Mouse (Mus musculus) thymus, postnatal 14 days (tissue): ENCODE results near the gene Ino80d.

Source experiments
- DNase-seq: peaks from one replicate; pipeline ENCODE4 v3.0.0; 2021

Ino80d gene

GRCm38 (mm10) chr1:63102758-63103451 is 11.6 kb downstream of the Ino80d start:
- DNase-seq: no peak

DNA sequence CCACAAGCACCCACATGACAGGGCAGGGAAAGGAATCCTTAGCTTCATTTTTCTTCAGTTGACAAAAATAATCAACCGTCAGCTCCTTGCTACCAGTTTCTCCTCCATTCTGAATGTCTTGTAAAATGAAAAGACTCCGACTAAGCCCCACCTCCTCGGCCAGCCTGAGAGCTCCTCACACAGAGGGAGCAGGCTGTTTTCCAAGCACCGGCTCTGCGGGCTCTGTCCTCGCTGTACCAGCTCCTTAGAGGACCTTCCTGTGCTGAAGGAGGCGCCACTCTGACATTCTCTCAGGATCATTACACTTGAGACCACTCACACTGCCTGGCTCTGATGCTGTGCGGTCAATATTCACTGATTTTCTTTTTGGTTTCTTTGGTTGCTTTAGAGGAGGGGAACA is 14.3 kb downstream of the Ino80d start:
- no peak for DNase-seq

GRCm38 (mm10) chr1:63098831-63099230 is 15.6 kb downstream of the Ino80d start:
- DNase-seq: no peak

- no peak for DNase-seq
Observed at GRCm38 (mm10) chr1:63096071-63096470, 18.4 kb downstream of the Ino80d start.

GRCm38 (mm10) chr1:63089795-63090194 is 24.7 kb downstream of the Ino80d start:
- no peak for DNase-seq

- DNase-seq: no peak
Observed at GRCm38 (mm10) chr1:63088614-63089013, 25.9 kb downstream of the Ino80d start.

DNA sequence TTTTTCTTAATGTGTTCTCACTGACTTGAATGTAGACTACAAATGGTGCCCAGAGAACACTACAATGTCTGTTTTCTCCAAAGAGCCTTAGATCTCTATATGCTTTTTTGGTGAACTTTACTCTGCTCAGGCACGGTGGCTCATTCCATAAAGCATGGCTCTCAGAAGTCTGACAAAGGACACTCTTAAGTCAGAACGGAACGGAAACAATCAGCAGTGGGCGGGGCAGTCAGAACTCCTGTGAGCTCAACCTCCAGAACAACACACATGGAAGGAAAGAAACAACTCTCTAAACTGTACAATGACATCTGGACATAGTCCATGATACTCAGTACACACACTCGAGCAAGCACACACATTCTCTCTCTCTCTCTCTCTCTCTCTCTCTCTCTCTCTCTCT is 34.2 kb downstream of the Ino80d start:
- DNase-seq: no peak

DNA sequence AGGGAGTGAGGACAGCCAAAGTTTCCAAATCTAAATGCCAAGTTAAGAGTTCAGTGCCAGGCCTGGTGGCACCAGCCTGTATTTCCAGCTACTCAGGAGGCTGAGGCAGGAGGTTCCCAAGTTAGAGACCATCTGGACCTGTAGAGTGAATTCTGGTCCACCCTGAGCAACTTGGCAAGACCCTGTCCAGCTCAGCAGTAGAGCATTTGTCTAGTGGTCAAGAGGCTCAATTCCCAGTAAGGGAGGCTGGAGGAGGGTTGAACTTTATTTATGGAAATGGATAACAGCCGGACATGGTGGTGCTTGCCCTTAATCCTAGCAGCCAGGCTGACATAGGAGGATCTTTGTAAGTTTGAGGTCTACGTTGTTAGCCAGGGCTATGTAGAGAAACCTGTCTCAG is 38.1 kb downstream of the Ino80d start:
- no peak for DNase-seq

- no peak for DNase-seq
Observed at GRCm38 (mm10) chr1:63071379-63071778, 43.1 kb downstream of the Ino80d start.

GRCm38 (mm10) chr1:63058361-63058760 is 56.1 kb downstream of the Ino80d start:
- DNase-seq: no peak

GRCm38 (mm10) chr1:63057849-63058248 is 56.6 kb downstream of the Ino80d start:
- DNase-seq: no peak

- DNase-seq: no peak
Observed at GRCm38 (mm10) chr1:63057318-63057717, 57.1 kb downstream of the Ino80d start.

DNA sequence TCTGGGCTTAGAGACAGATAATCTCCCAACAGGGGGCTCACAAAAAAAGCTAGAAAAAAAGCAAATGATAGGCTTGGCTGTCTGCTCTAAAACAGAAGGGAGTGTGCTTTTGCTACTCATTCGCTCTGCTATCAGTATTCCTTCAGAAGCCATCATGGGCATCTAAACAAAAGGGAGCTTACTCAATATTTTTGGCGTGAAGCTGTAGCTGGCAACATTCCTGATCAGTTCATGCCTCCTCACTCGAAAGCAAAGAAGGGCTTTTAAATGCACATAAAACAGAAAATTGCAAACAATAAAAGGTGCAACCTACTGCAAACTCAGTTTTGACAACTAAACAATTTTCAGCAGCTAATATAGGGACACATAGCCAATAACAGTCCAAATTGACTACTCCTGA is 59.1 kb downstream of the Ino80d start:
- DNase-seq: no peak

- no peak for DNase-seq
Observed at GRCm38 (mm10) chr1:63050866-63051265, 63.6 kb downstream of the Ino80d start.

GRCm38 (mm10) chr1:63049977-63050376 is 64.5 kb downstream of the Ino80d start:
- DNase-seq: no peak

DNA sequence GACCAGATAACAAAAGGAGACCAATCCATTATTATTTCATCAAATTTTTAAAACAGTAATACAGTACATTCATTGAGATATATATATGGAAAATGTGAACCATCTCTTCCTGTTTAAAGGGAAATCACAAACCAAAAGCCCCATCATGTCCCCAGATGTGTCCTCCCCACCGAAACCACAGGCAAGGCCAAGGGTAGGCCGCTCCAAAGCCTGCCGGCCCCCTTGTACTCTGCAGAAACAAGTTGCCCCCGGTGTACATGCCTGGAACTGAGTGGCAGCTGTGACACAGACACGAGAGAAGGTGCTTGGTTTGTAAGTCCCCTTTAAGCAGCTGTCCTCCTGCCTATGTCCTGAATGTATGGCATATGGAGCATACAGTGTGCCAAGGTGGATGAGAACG is 66.5 kb downstream of the Ino80d start:
- DNase-seq: no peak

DNA sequence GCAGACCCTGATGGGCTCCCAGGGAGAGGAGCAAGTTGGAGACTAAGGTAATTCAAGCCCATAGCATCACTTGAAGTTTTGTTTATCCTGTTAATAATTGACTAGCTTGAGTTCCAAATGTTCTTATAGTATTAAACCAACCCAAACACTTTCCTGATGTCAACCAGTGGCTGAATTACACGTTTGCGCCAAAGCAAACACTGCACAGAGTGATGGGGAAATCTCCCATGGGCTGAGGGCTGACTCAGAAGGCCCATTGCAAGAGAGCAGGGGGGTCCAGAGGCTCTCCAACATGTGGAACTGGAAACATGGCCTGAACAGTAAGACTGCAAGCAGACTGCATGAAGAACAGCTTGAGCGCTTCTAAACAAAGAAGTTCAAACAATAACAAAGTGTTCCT is 81.5 kb downstream of the Ino80d start:
- DNase-seq: no peak

- no peak for DNase-seq
Observed at GRCm38 (mm10) chr1:63019916-63020315, 94.6 kb downstream of the Ino80d start.

- DNase-seq: no peak
Observed at GRCm38 (mm10) chr1:63005013-63005646, 109.3 kb downstream of the Ino80d start.

DNA sequence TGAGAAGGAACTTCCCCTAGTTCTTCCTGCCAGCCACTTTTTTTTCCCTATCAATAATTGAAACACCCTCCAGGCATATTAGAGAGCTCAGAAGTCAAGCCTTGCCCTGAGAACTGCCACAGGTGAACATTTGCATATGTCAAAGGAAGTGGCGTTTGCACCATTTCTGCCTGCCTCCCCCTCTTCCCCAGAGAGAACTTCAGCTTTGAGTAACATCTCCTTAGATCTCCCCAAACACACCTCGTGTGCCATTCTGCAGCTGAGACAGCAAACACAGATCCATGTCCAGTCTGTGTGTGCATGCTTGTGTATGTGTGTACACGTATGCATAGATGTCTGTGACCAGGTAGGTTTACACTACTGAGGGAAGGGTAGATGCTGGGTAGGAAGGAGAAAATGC is 112.6 kb downstream of the Ino80d start:
- no peak for DNase-seq

DNA sequence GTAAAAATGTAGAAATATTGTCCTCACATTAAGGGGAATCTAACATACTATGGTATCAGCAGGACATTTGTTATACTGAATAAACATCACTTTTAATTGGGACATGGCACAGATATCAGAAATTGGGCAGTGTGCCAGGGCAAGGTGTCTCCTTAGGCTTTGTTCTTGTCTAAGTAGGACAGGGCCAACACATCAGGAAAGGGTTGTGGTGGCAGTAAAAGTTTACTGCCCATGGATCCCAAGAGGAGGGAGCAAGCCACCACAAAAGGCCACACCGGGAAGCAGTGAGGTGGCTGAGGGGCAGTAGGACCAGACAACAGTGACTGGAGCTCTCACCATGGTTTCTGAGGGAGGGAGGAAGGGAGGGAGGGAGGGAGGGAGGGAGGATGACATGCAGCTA is 121.1 kb downstream of the Ino80d start:
- DNase-seq: no peak

GRCm38 (mm10) chr1:62992648-62993047 is 121.8 kb downstream of the Ino80d start:
- DNase-seq: no peak

GRCm38 (mm10) chr1:62991021-62991420 is 123.4 kb downstream of the Ino80d start:
- no peak for DNase-seq

DNA sequence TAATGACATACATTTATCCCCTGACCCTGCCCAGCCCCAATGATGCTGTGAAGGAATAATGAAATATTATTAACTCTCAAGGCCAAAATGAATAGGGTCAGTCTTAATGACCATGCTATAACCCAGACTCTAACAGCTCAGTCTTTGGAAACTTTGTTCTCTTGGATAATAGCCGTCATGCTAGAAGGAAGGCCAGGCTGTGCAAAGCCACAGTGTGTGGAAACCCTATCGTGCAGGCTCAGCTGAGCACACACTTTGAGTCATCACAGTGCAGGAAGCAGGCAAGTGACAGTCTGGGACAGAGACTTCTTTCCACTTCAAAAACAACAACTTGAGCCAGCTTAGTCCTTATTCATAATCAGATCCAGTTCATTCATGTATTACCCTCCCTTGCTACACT is 126.9 kb downstream of the Ino80d start:
- no peak for DNase-seq

DNA sequence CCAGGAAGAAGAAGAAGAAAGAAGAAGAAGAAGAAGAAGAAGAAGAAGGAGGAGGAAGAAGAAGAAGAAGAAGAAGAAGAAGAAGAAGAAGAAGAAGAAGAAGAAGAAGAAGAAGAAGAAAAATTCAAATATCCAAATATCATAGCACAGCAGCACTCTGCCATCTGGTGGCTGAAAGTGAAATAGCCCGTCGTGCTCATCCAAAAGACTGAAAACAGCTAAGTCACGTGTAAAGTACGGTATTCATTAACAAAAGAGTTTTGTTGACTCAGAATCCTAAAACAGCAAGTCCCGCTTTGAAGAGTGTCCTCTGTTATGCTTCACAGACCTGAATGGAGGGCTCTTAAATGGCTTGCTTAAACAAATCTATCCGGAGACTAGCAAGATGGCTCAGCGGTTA is 128.2 kb downstream of the Ino80d start:
- DNase-seq: peak; percentile 39
